Mouse (Mus musculus) neutrophil, adult 5-6 weeks (primary cell): ENCODE data around the gene Twistnb. TPM values are rescaled to one million over a fixed set of nuclear protein-coding genes. Genes with fewer than 3 reads are reported as not detected.

ENCODE experiments used
- ATAC-seq: fragments of 151-379, 151-347 bp; 2 replicates; pipeline ENCODE4 v1.8.0; 2017; ENCODE audit warnings: mild to moderate bottlenecking, moderate TSS enrichment; ENCODE audit not compliant: insufficient number of reproducible peaks, poor library complexity, low FRiP score, severe bottlenecking; ENCODE audit errors: extremely low read depth
- total RNA-seq: library from RNA; stranded (forward); fragments of 200-1000 nt; gene quantifications from 2 replicates; pipeline ENCODE4 v1.2.3, GENCODE M21; 2017

The Twistnb gene
- total RNA-seq: 54.4 and 56.7 TPM in 2 replicates

DNA sequence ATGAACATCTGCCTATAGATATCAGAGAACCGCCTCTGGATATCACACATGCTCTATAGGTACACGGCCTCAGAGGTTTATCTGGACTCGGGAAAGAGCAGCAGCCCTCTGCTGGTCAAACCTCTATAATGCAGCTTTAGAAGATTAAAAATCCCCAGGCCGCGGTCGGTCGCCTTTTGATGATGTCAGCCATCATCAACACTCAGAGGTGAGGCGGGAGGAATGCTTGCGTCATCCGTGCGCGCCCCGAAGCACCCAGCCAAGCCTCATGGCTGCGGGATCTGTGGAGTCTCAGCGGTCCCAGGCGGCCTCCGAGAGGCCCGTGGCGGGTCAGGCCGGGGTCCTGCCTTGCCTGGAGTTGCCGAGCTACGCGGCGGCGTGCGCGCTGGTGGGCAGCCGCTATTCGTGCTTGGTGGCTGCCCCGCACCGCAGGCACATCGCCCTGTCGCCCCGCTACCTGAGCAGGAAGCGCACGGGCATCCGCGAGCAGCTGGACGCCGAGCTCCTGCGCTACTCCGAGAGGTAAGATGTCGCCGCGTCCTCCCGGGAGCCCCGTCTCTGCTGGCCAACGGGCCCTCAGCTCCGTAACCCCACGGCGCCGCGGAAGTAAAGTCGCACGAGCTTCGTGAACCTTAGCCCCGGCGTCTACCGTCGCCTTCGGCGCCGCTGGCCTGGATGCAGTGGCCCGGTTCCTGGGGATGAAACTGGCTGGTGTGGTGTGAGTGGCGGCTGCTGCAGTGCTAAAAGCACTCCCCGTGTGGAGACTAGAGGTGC lies at the start of gene Twistnb:
Gene Twistnb (plus strand): TSS at position 249 of the 774 bp plus-strand sequence.
- ATAC-seq: peak; percentile 92

DNA sequence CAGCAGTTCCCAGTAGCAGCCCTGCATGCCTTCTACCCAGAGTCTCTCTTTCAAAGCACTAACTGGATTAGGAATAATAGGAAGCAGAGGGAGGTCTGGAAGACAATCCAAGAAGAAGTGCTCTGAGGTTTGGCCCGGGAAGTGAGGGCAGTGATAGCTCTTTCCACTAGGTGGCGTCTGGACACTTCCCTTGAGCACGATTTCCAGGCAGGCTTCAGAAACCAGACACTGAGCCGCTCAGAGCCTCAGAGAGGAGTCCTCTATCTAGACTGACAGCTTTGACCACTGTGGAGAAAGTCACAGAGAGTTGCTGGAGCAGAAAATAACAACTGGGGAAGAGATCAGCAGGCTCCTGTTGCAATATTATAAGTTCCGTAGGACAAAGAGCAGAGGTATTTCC lies 40.6 kb upstream of the Twistnb start:
- peak; percentile 80 for ATAC-seq

DNA sequence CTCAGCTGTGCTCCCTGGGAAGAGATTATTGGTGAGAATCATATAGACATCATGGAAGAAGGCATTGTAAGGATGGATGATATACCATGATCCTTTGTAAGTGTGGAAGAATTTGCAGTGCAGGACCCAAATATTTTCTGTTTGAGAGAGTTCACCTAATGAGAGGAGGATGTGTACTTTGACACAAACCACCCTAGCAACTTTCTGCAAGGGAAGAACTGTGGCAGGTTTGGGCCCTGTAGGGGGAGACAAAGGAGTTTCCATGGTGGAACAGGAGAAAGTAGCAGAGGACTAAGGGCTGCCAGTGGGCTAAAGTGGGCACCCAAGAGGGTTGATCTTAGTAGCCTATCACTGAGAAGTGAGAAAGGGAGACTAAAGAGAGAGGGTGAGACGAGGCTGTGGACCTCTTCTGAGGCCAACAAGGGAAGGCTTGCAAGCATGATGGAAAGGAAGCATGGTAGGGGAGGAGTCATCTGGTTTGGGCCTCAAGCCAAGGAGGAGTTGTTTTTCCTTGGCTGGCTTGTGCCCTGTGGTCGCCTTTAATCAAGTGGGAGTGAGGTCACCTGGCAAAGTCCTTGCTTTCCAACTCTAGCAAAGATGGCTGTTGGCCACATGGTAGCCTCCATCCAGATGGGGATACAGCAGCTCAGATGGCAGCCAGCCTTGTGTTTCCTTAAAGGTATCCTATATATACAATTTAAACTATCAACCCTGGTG lies 38.4 kb upstream of the Twistnb start:
- ATAC-seq: no peak

DNA sequence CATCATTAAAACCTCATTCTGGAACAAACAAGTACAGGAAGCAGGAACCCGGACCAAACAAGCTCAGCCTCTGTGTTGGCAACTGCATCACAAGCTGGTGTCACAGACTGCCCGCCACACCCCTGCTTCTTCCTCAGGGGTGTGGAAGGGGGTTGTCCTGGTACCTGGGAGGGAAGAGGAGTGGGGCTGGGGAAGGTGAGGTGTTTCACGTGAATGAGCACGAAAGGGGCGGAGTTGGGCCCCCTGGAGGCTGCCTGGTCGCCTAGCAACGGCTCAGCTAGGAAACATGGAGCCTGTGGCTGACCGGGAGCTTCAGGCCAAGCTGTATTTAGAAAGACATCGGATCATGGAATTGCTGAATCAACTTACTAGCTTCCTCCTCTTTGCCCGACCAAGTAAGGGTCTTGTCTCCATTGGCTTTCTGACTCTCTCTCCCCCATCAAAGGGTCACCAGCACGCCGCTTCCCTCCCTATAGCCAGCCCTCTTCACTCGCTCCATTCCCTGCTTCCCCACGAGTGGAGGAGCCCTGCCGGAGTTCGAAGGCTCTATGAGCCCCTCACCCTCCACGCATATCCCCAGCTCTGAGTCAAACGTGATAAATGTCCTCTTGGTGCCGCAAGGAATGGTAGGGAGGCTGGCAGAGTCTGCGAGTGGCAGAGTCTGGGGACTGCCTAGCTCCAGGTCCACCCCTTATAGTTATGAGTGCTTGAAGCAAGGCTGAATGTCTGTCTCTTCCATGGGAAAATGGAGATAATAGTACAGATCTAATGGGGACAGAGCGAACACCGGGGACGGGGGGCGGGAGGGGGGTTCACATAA lies 34.4 kb upstream of the Twistnb start, which contains the start of gene Efcab10:
Gene Efcab10 (plus strand): TSS at position 51 of the 820 bp plus-strand sequence.
- ATAC-seq: no peak

DNA sequence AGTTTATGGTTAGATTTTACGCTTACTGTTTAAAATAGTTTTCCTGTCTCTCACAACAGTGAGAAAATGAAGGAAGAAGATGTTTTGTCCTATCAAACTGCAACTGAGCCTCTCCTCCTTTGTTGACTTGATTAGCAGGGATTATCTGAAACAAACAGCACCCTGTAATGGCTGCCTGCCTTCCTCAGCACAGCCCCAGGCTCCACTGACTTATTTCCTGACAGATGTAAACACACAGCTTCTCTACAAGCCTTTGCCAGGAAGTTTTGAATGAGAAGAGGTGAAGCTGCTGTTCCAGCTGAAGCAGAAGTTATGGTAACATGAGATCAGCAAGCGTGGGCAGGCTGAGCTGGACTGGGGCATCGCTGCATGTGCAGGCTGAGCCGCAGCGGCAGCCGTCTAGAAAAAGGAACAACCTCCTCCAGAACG lies 26.2 kb upstream of the Twistnb start:
- no peak for ATAC-seq

DNA sequence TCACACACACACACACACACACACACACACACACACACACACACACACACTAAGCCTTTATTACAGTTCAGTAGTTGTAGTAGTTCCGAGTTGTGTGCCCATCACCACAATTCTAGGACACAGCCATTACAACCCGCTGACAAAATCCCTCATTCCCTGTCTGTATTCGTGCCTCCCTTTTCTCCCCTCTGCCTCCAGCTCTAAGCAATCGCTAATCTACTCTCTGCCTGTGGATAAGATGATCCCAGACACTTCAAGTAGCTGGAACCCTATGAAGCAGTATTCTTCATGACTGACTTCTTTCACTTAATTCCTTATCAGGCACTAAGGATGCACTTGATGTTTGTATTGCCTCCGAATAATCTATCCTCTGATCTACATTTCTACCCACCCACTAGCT lies 24.4 kb upstream of the Twistnb start:
- ATAC-seq: no peak

DNA sequence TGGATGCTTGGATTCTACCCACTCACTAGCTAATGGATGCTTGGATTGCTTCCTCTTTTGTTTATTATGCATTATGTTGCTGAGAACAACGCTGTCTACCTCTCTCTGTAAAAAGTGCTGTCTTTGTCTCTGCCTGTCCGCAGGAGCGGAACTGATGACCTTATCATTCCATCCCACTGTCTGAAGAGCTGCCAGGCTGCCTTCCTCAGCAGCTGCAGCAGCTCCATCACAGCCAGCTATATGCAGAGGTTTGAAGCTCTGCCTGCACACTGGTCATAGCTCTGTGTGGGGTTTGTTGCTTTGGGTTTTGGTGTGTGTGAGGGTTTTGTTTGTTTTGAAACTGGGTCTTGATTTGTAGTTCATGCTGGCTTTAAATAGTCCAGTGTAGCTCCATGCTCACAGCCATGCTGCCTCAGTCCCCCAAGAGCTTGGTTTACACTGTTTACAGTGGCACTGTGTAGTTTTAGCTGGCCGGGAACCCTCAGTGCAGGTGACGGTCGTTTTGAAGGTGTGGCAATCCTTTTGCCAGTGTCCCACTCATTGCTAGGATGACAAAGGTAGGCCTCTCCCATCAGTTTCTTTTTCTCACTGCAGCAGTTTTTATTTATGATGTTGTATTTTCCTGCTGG lies 23.9 kb upstream of the Twistnb start:
- no peak for ATAC-seq

DNA sequence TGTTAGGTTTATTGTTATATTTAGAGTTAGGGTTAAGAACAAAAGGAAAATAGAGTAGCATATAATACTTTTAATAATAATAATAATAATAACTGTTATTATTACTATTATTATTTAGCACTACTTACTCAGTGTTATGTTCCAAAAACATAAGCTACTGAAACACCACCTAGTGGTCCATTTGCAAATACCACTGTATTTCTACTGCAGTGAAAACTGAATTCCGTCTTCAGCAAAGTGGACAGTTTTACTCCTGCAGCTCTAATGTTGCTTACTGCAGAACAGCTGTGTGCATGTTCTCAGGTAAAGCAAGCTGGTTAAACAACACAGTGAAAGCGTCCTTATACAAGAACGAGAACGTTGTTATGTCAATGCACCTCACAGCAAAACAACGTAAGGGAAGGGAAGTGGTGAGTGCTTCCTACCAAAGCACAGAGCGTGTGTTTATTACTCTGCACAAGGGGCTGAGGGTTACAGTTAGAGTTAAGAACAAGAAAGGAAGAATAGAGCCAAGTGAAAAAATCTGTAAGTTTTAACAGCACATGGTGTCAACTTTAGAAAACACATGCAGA lies 17.8 kb upstream of the Twistnb start:
- ATAC-seq: no peak

DNA sequence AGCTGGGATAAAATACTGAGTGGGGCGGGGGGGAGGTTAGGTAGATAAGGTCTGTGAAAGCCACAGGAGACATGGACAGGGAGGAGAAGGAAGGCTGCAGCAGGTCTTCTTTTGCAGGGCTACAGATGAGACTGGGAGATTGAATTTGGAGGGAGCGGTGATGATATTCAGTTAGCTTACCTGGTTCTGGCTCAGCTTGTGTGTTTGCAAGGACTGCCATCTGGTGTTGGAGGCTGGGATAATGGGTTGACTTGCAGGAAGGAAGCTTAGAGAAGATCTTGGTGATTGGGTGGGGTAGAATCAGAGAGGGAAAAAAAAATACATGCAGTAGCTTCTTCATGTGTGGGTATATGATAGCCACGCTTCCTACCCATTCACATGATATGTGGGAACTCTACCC lies 5.1 kb upstream of the Twistnb start:
- no peak for ATAC-seq

DNA sequence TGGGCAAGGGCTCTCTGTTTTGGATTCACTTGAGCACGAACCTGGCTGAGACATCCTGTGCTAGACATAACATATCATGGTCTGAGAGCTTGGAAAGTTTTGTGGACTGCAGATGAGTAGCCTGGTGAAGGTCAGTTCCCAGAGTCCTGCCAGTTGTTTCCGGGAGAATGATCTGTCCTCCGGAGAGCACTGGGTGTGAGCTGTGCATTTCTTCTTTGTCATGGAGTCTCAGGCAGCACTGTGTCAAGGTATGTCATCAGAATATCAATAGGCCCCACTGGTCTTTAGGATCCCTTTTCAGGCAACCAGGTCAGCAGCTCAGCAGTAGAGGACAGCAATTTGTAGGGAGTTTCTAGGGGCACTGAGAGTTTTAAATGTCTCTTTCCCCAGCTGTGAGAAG lies 2.1 kb upstream of the Twistnb start:
- no peak for ATAC-seq

DNA sequence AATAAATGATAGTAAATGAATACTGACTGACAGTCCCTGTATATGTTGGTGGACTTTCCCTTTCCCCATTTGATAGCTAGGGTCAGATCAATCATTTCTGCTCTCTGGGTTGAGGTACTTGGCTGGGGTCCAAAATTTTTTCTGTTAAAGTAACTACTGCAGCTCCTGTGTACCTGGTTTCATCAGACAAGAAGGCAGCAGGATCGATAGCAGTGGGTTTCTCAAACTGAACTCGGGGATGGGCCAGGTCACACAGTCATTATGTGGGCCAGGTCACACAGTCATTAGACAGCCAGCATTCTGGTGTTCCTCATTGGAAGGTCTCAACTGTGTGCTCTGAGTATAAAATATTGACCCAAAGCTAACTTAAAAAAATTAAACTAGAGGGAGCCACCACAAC lies 1.7 kb upstream of the Twistnb start:
- ATAC-seq: no peak

DNA sequence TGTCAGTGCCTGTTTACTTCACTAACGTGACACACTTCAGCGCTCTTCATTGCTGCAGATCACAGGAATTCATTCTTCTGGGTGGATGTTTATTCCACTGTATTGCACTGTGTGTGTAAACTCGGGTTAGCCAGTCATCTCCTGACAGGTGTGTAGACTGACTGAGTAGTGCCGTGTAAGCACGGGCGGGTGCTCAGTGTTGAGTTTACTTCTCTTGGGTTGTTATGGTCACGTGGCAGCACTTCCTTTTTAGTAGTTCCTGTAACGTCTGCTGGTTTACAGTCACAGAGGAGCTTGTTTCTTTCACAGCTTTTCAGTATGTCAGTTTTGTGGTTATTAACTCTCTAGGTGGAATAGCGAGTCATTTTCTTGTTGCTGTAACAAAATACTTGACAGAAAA lies 4.4 kb downstream of the Twistnb start:
- peak; percentile 81 for ATAC-seq

DNA sequence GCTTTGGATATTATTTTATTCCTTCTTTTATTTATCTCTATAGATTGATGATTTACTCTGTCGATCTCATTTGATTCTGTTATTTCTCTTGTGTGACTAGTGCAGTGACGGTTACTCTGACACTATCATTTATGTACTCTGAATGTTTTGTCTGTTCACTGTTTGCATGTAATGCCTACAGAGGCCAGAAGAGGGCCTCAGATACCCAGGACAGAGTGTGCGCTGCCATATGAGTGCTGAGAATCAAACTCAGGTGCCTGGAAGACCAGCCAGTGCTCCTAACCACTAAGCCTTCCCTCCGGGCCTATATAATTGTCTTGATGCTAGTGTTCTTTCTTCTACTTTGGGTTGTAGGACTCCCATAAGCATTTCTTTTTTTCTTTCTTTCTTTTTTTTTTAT lies 5.3 kb downstream of the Twistnb start:
- ATAC-seq: peak; percentile 58; the same call in 1 of the 2 replicates

DNA sequence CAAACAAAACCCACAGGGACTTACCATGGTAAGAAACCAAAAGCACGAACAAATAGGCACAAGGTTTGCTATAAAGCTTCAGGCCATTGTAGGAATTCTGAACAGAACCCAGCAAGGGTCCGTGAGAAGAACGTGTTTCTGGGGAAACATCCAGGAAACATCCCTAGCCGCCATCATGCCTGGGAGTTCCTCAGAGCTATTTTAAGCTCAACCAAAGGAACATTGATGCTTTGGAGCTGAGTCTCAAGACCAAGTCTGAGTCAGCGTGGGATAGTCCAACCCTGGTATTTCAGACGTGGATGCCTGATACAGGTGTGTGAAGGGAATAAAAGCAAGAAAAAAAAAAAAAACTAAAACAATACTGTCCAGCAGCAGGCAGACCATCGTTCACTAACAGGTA lies 26.0 kb downstream of the Twistnb start:
- ATAC-seq: no peak

DNA sequence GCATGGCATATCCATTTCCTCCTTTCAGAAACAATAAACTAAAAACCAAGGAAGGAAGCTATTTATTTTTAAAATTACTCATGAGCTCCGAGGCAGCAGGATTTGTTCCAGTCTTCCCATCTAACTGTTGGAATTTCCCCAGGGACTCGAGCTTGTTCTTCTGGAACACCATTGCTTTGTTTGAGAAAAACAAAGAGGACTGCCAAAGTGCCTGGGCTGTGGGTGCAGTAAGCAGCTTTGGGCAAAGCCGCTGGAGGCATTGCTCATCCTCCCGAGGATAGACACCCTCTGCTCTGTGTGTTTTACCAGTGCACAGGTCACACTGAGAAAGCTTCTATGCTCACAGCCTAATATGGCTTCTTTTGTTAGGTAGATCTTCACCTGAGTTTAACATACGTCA lies 26.8 kb downstream of the Twistnb start:
- no peak for ATAC-seq

DNA sequence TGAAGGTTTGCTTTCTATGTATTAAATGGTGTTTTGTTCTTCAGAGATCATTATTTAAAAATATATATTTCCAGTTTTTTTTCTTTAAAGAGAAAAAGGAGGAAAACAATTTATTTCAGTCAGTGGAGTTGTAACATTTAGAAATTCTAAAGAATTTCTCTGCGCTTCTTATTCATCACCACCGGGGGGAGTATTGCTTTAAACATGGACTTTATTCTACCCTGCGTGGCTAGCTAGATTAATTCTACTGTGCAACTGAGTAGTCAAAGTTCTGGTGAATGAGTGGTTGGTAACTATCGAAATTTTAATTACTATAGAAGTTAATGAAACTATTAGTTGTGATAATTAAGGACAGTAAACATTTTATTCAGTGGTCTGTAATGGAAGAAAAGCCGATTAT lies 51.5 kb downstream of the Twistnb start:
- no peak for ATAC-seq

DNA sequence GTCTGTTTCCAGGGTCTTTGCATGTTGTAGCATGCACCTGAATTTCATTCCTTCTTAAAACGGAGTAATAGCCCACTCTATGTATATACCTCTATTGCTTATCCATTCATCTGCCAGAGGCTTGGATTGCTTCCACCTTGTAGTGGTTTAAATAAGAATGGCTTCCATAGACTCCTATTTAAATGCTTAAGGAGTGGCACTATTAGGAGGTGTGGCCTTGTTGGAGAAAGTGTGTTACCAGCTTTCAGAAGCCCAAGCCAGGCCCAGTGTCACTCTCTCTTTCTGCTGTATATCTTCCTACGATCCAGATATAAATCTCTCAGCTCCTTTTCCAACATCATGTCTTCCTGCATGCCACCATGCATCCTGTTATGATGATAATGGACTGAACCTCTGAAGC lies 53.5 kb downstream of the Twistnb start:
- no peak for ATAC-seq
